Mouse (Mus musculus) heart, adult 2 months (tissue): ENCODE data around the gene Vpreb3.

Source experiments
- CTCF ChIP-seq: fragments of 200-600 bp; IDR thresholded peaks from 2 replicates; pipeline ENCODE4 v1.8.1; 2022; ENCODE audit warnings: antibody characterized with exemption, mild to moderate bottlenecking, moderate library complexity
- POLR2A ChIP-seq: fragments of 200-500 bp; IDR thresholded peaks from 2 replicates; pipeline ENCODE4 v1.6.1; 2011; ENCODE audit warnings: mild to moderate bottlenecking, low read depth, low read length, control low read depth; ENCODE audit not compliant: insufficient read depth

- no peak for TF ChIP-seq POLR2A
- no peak for TF ChIP-seq CTCF
Measured at GRCm38 (mm10) chr10:75934991-75935390, 7.9 kb upstream of the Vpreb3 start.
